Mouse (Mus musculus) adrenal gland, postnatal 14 days (tissue): ENCODE results near the gene Phkg1. TPM values are rescaled to one million over a fixed set of nuclear protein-coding genes. Genes with fewer than 3 reads are reported as not detected.

Experiments used
- total RNA-seq: library from RNA; stranded (reverse); gene quantifications from 2 replicates; pipeline ENCODE4 v1.2.3, GENCODE M21; 2021

Gene Phkg1
- total RNA-seq, 1 experiment from 2014 or later = 1.7 TPM

Other genes starting within 250 kb of the Phkg1 start
- gene Zfp11, start 228.4 kb downstream of the Phkg1 start, total RNA-seq = 2.9 and 3.2 TPM in 2 replicates
- gene Sept14, start 190.0 kb downstream of the Phkg1 start, total RNA-seq = not detected in 2 replicates
- gene Mrps17, start 183.1 kb downstream of the Phkg1 start, total RNA-seq = 90.9 and 98.1 TPM in 2 replicates
- 116 and 119 TPM in 2 replicates for gene Nipsnap2, start 173.5 kb downstream of the Phkg1 start, total RNA-seq
- gene Psph, start 111.1 kb downstream of the Phkg1 start, total RNA-seq = 25.3 and 26.7 TPM in 2 replicates
- gene Sumf2, start 51.6 kb downstream of the Phkg1 start, total RNA-seq = 39.5 and 44.8 TPM in 2 replicates
- 932 and 939 TPM in 2 replicates for gene Chchd2, start 11.1 kb downstream of the Phkg1 start, total RNA-seq
- gene Zbed5, start 2.8 kb downstream of the Phkg1 start, total RNA-seq = 1.6 and 1.7 TPM in 2 replicates
- 4.3 and 5.9 TPM in 2 replicates for gene Nupr1l, start 10.0 kb upstream of the Phkg1 start, total RNA-seq
- 30.1 and 31.2 TPM in 2 replicates for gene Vkorc1l1, start 43.4 kb upstream of the Phkg1 start, total RNA-seq
- 40.0 and 41.2 TPM in 2 replicates for gene Gusb, start 104.5 kb upstream of the Phkg1 start, total RNA-seq
- 131 and 168 TPM in 2 replicates for gene Asl, start 130.7 kb upstream of the Phkg1 start, total RNA-seq
- 35.9 and 38.6 TPM in 2 replicates for gene Crcp, start 130.7 kb upstream of the Phkg1 start, total RNA-seq
- 32.5 and 35.5 TPM in 2 replicates for gene Tpst1, start 174.8 kb upstream of the Phkg1 start, total RNA-seq
- gene Kctd7, start 246.3 kb upstream of the Phkg1 start, total RNA-seq = 8.7 and 10.0 TPM in 2 replicates